Mouse (Mus musculus) urinary bladder, adult 2 months (tissue): Measurements from ENCODE around the gene Jarid2. TPM values are rescaled to one million over a fixed set of nuclear protein-coding genes. Genes with fewer than 3 reads are reported as not detected.

ENCODE experiments used
- DNase-seq: peaks from one replicate; pipeline ENCODE4 v3.0.0; 2022; ENCODE audit warnings: low spot score
- polyA plus RNA-seq: library from polyadenylated mRNA; depleted of rRNA; stranded (reverse); fragments of >200 nt; gene quantifications from 2 replicates; pipeline ENCODE4 v1.2.3, GENCODE M21; 2012

Gene Jarid2
- polyA plus RNA-seq, 1 experiment: 15.2 TPM

- no peak for DNase-seq
Observed at GRCm38 (mm10) chr13:44915382-44915781, 186.1 kb downstream of the Jarid2 start.

- DNase-seq: no peak
Observed at GRCm38 (mm10) chr13:44915945-44916344, 186.7 kb downstream of the Jarid2 start.

GRCm38 (mm10) chr13:44917202-44917601 is 187.9 kb downstream of the Jarid2 start:
- no peak for DNase-seq

GRCm38 (mm10) chr13:44918269-44918668 is 189.0 kb downstream of the Jarid2 start:
- DNase-seq: no peak

GRCm38 (mm10) chr13:44921095-44921494 is 191.8 kb downstream of the Jarid2 start:
- DNase-seq: no peak

- DNase-seq: no peak
Observed at GRCm38 (mm10) chr13:44921721-44922120, 192.4 kb downstream of the Jarid2 start.

- no peak for DNase-seq
Observed at GRCm38 (mm10) chr13:44924042-44924441, 194.8 kb downstream of the Jarid2 start.

GRCm38 (mm10) chr13:44925173-44925572 is 195.9 kb downstream of the Jarid2 start:
- DNase-seq: no peak

- no peak for DNase-seq
Observed at GRCm38 (mm10) chr13:44926311-44926710, 197.0 kb downstream of the Jarid2 start.

GRCm38 (mm10) chr13:44932307-44933264 is 203.3 kb downstream of the Jarid2 start:
- no peak for DNase-seq

GRCm38 (mm10) chr13:44933575-44933974 is 204.3 kb downstream of the Jarid2 start:
- no peak for DNase-seq

- DNase-seq: no peak
Observed at GRCm38 (mm10) chr13:44937681-44938080, 208.4 kb downstream of the Jarid2 start.

GRCm38 (mm10) chr13:44939326-44940035 is 210.2 kb downstream of the Jarid2 start:
- DNase-seq: no peak

- DNase-seq: no peak
Observed at GRCm38 (mm10) chr13:44943618-44944017, 214.3 kb downstream of the Jarid2 start.

GRCm38 (mm10) chr13:44946880-44947635 is 217.8 kb downstream of the Jarid2 start:
- no peak for DNase-seq

GRCm38 (mm10) chr13:44948320-44949250 is 219.3 kb downstream of the Jarid2 start:
- DNase-seq: no peak

GRCm38 (mm10) chr13:44952393-44953086 is 223.3 kb downstream of the Jarid2 start:
- no peak for DNase-seq

GRCm38 (mm10) chr13:44953546-44954231 is 224.4 kb downstream of the Jarid2 start:
- DNase-seq: no peak

- no peak for DNase-seq
Observed at GRCm38 (mm10) chr13:44954232-44954568, 224.9 kb downstream of the Jarid2 start.

GRCm38 (mm10) chr13:44955781-44956180 is 226.5 kb downstream of the Jarid2 start:
- no peak for DNase-seq
